10 mouse cellular contexts compared by ENCODE assay signal in the genomic region with DNA sequence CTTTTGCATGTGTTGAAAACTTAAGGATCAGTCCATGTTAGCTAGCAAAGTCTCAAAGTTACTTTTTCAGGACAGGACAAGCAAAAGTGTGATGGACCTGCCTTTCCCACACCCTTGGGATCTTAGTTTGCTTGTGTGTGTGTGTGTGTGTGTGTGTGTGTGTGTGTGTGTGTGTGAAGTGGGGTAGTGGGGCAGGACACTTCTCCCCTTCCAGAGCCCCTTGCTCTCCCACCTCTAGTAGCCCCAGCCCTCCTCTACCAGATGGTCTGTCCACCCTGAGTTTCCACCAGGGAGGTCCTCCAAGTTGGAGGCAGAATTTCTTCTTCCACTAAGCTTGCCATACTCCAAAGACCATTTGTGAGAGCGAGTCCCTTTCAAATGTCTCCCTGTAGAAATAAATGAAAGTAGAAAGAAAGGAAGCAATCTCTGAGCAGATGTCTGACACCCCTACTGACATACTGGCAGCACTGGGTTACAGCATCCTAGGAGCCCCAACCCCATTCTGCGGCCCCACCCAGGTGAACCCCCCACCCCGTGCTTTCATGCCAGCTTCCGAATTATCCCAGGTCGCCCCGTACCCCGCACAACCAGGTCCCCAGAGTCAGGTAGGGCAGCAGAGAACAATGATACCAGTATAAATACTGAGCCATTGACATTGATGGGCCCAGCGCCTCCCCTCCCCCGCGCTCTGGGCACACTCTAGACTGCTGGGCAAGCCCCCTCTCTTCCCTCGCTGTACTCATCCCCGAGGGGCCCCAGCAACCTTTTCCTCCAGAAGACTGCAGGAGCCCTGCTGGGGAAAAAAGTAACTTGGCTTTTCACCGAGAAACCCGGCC. TPM values are rescaled to one million over a fixed set of nuclear protein-coding genes. Genes with fewer than 3 reads are reported as not detected.
DNase-seq lines count a peak whose midpoint lies in the region; ATAC-seq and TF ChIP-seq lines count a peak whose summit lies in the region.
"Had no signal": no experiment of that assay in that cellular context is flagged by ENCODE, and none has a peak within 500 bp of the region (broad histone marks: within the 10 kb centered on the region; RNA-seq: fewer than 3 reads in every experiment).

No protein-coding gene starts in this region.

- no peak overlapping the region for H3K9ac ChIP-seq in liver, embryonic 11.5 days (ENCODE audit: low read depth, low read length)
- no peak overlapping the region for H3K9ac ChIP-seq in liver, postnatal 0 days (replicated peaks)
- H3K9ac ChIP-seq in forebrain, embryonic 12.5 days = no peak overlapping the region
- no peak overlapping the region for H3K9ac ChIP-seq in limb, embryonic 11.5 days (ENCODE audit: low read length)
- no peak overlapping the region for H3K9ac ChIP-seq in neural tube, embryonic 15.5 days (replicated peaks)

- ATAC-seq in liver, embryonic 11.5 days (replicated peaks; ENCODE audit: low FRiP score) = 0 out of 2 replicates have a peak, but pooled peaks have one; percentile 53
- ATAC-seq in liver, postnatal 0 days = no peak
- ATAC-seq in forebrain, embryonic 12.5 days (ENCODE audit: low FRiP score) = peak; percentile 49; the same call in 1 of the 2 replicates
- ATAC-seq in limb, embryonic 11.5 days (ENCODE audit: insufficient number of reproducible peaks, low FRiP score, low TSS enrichment, low read depth) = peak; percentile 57; the same call in 1 of the 2 replicates
- ATAC-seq in neural tube, embryonic 15.5 days (ENCODE audit: low FRiP score) = peak; percentile 69; the same call in 1 of the 2 replicates

- peak overlapping the region; percentile 36 for H3K4me2 ChIP-seq in liver, embryonic 11.5 days
- no peak overlapping the region for H3K4me2 ChIP-seq in liver, postnatal 0 days (ENCODE audit: low read depth, low read length)
- H3K4me2 ChIP-seq in forebrain, embryonic 12.5 days = peak overlapping the region; percentile 42
- H3K4me2 ChIP-seq in limb, embryonic 11.5 days (ENCODE audit: low read depth, severe bottlenecking) = peak overlapping the region; percentile 17; the same call in 1 of the 2 replicates
- peak overlapping the region; percentile 53 for H3K4me2 ChIP-seq in neural tube, embryonic 15.5 days

- H3K27ac ChIP-seq in liver, embryonic 11.5 days (ENCODE audit: low read depth, low read length) = no peak overlapping the region
- H3K27ac ChIP-seq in liver, postnatal 0 days (ENCODE audit: low read depth) = no peak overlapping the region
- no peak overlapping the region for H3K27ac ChIP-seq in forebrain, embryonic 12.5 days
- H3K27ac ChIP-seq in limb, embryonic 11.5 days (replicated peaks; ENCODE audit: low read depth, low read length) = no peak overlapping the region
- H3K27ac ChIP-seq in neural tube, embryonic 15.5 days (replicated peaks) = no peak overlapping the region

- TF ChIP-seq EP300 in liver, postnatal 0 days (IDR thresholded peaks at IDR 0.05; ENCODE audit: low read depth) = no peak

- H3K9me3 ChIP-seq in liver, embryonic 11.5 days (ENCODE audit: control insufficient read depth, low read length) = no peaks in the 10 kb centered on the region
- no peaks in the 10 kb centered on the region for H3K9me3 ChIP-seq in liver, postnatal 0 days (ENCODE audit: low read length)
- H3K9me3 ChIP-seq in forebrain, embryonic 12.5 days = no peaks in the 10 kb centered on the region
- H3K9me3 ChIP-seq in limb, embryonic 11.5 days (ENCODE audit: control insufficient read depth, low read length) = no peaks in the 10 kb centered on the region
- H3K9me3 ChIP-seq in neural tube, embryonic 15.5 days (replicated peaks) = no peaks in the 10 kb centered on the region

- no peaks in the 10 kb centered on the region for H3K36me3 ChIP-seq in liver, embryonic 11.5 days (ENCODE audit: control insufficient read depth, insufficient read depth, low read length)
- H3K36me3 ChIP-seq in liver, postnatal 0 days (replicated peaks; ENCODE audit: insufficient read depth, low read length) = no peaks in the 10 kb centered on the region
- no peaks in the 10 kb centered on the region for H3K36me3 ChIP-seq in forebrain, embryonic 12.5 days (replicated peaks)
- no peaks in the 10 kb centered on the region for H3K36me3 ChIP-seq in limb, embryonic 11.5 days (ENCODE audit: control insufficient read depth, insufficient read depth, low read length)
- H3K36me3 ChIP-seq in neural tube, embryonic 15.5 days = no peaks in the 10 kb centered on the region

- no peak for TF ChIP-seq CTCF in liver, postnatal 0 days (IDR thresholded peaks at IDR 0.05; ENCODE audit: low read depth)

- no peak for DNase-seq in liver, embryonic 11.5 days (ENCODE audit: low spot score)
- DNase-seq in liver, postnatal 0 days = no peak
- no peak for DNase-seq in limb, embryonic 11.5 days (ENCODE audit: low spot score)
- DNase-seq in cerebellum, adult 11 months = no peak
- DNase-seq in natural killer cell, adult 2 months (ENCODE audit: low spot score in 2 of 2) = no peak
- no peak for DNase-seq in urinary bladder, postnatal 36 days (ENCODE audit: low spot score in 2 of 2)
- DNase-seq: cerebellum, adult 18-20 months; left cerebral cortex, postnatal 4 days had no signal

- peaks cover 4% of the 10 kb centered on the region; the same call in 1 of the 2 replicates for H3K27me3 ChIP-seq in liver, embryonic 11.5 days (replicated peaks; ENCODE audit: control insufficient read depth, insufficient read depth, low read length)
- H3K27me3 ChIP-seq in liver, postnatal 0 days (ENCODE audit: insufficient read depth, low read length) = no peaks in the 10 kb centered on the region
- no peaks in the 10 kb centered on the region for H3K27me3 ChIP-seq in forebrain, embryonic 12.5 days
- no peaks in the 10 kb centered on the region for H3K27me3 ChIP-seq in limb, embryonic 11.5 days (ENCODE audit: control insufficient read depth, insufficient read depth, low read length)
- H3K27me3 ChIP-seq in neural tube, embryonic 15.5 days (replicated peaks) = no peaks in the 10 kb centered on the region

- no peaks in the 10 kb centered on the region for H3K4me1 ChIP-seq in liver, embryonic 11.5 days (replicated peaks; ENCODE audit: control insufficient read depth, insufficient read depth, low read length)
- H3K4me1 ChIP-seq in liver, postnatal 0 days (ENCODE audit: insufficient read depth) = no peaks in the 10 kb centered on the region
- 0 out of 2 replicates have a peak, but pooled peaks cover 6% of the 10 kb centered on the region for H3K4me1 ChIP-seq in forebrain, embryonic 12.5 days
- H3K4me1 ChIP-seq in limb, embryonic 11.5 days (ENCODE audit: control insufficient read depth, insufficient read depth, low read length) = no peaks in the 10 kb centered on the region
- H3K4me1 ChIP-seq in neural tube, embryonic 15.5 days = peaks cover 8% of the 10 kb centered on the region

- 21% methylated on average over 14 of the region's 14 CpGs for WGBS in liver, embryonic 11.5 days
- WGBS in liver, postnatal 0 days (ENCODE audit: insufficient replicate concordance) = 19% methylated on average over 14 of the region's 14 CpGs
- WGBS in forebrain, embryonic 12.5 days = 21% methylated on average over 14 of the region's 14 CpGs
- 22% methylated on average over 12 of the region's 14 CpGs for WGBS in limb, embryonic 11.5 days
- 23% methylated on average over 14 of the region's 14 CpGs for WGBS in neural tube, embryonic 15.5 days

- no peak overlapping the region for H3K4me3 ChIP-seq in liver, embryonic 11.5 days (ENCODE audit: low read depth, low read length)
- H3K4me3 ChIP-seq in liver, postnatal 0 days (ENCODE audit: low read depth, low read length) = no peak overlapping the region
- peak overlapping the region; percentile 1; the same call in 1 of the 2 replicates for H3K4me3 ChIP-seq in forebrain, embryonic 12.5 days (replicated peaks)
- no peak overlapping the region for H3K4me3 ChIP-seq in limb, embryonic 11.5 days (ENCODE audit: low read depth, low read length)
- peak overlapping the region; percentile 24 for H3K4me3 ChIP-seq in neural tube, embryonic 15.5 days (replicated peaks)

RNA-seq across cellular contexts. Expression of a gene that starts 11.7 kb away (rescaled TPM):
- not detected in 2 replicates for polyA plus RNA-seq in liver, embryonic 11.5 days (2014; fragmentation: Nextera tagmentation; extraction: Ambion mirVana)
- polyA plus RNA-seq in liver, postnatal 0 days (2015; fragmentation: Nextera tagmentation; extraction: Ambion mirVana) = not detected in 2 replicates
- not detected in 2 replicates for polyA plus RNA-seq in forebrain, embryonic 12.5 days (2016; fragmentation: Nextera tagmentation; extraction: Ambion mirVana)
- not detected in 2 replicates for polyA plus RNA-seq in limb, embryonic 11.5 days (2014; fragmentation: Nextera tagmentation; extraction: Ambion mirVana)
- not detected in 2 replicates for polyA plus RNA-seq in neural tube, embryonic 15.5 days (2015; fragmentation: Nextera tagmentation; extraction: Ambion mirVana)

RNA-seq across cellular contexts. Expression of a gene that starts 48.6 kb away (rescaled TPM):
- polyA plus RNA-seq in liver, embryonic 11.5 days (2014; fragmentation: Nextera tagmentation; extraction: Ambion mirVana) = not detected in 2 replicates
- polyA plus RNA-seq in liver, postnatal 0 days (2015; fragmentation: Nextera tagmentation; extraction: Ambion mirVana) = not detected in 2 replicates
- polyA plus RNA-seq in forebrain, embryonic 12.5 days (2016; fragmentation: Nextera tagmentation; extraction: Ambion mirVana) = not detected in 2 replicates
- not detected in 2 replicates for polyA plus RNA-seq in limb, embryonic 11.5 days (2014; fragmentation: Nextera tagmentation; extraction: Ambion mirVana)
- not detected in 2 replicates for polyA plus RNA-seq in neural tube, embryonic 15.5 days (2015; fragmentation: Nextera tagmentation; extraction: Ambion mirVana)

Comparison
In these comparisons a context has a peak if more than half of its experiments do, and no peak if none do; other contexts are left out.
1. H3K4me3 ChIP-seq: peak in forebrain, embryonic 12.5 days (single experiment) and neural tube, embryonic 15.5 days (single experiment); none in liver, embryonic 11.5 days (single experiment), liver, postnatal 0 days (single experiment) and limb, embryonic 11.5 days (single experiment).